Mouse (Mus musculus) urinary bladder, postnatal 36 days (tissue): ENCODE results near the gene C130026I21Rik.
"Not testable (repeated sequence)": the region's sequence is repeated elsewhere in the genome, so short reads cannot be mapped to it uniquely, and the experiment has no call there.

Source experiments
- DNase-seq, 2 experiments: peaks; one replicate each; pipeline ENCODE4 v3.0.0; 2022; ENCODE audit warnings: low spot score in 2 of 2, mixed read lengths in 1 of 2

Gene C130026I21Rik

DNA sequence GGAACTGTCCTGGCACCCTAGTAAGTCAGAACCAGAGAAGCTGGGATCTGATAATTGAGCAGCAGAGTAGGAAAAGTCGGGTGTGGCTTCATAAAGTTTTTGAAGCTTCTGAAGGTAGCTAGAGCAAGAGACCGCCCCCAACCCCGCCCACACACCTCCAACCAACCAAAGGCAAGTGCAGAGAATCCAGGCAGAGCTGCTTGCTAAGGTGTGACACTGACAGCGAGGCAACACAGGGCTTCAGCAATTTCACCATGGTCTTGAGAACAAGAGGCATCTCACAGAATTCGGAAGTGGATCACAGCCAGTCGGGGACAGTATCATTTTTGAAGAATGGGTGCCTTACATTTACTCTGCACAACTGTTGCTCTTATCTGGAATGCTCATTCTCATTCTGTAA lies at the start of gene C130026I21Rik:
C130026I21Rik (minus strand) TSS at position 101 of the 400 bp plus-strand sequence.
- not testable (repeated sequence) for DNase-seq

DNA sequence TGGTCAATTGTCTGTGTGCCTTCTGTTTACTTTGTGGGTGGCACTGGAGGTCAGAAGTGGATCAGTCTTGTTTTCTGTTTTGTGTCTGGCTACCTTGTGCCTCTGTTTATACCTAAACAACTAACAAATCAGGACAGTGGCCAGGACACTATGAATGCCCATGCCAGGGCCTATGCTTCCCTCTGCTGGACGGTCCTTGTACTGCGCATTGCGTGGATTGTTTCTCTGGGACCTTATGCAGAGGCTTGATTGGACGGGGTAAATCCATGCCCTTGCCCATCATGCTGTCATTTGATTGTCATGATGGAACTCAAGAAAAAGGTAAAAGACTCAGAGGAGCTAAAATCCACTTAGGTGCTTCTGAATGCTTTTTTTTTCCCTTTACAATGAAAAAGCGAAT lies 16.7 kb upstream of the C130026I21Rik start:
- peak; percentile 35 to 46 for DNase-seq

DNA sequence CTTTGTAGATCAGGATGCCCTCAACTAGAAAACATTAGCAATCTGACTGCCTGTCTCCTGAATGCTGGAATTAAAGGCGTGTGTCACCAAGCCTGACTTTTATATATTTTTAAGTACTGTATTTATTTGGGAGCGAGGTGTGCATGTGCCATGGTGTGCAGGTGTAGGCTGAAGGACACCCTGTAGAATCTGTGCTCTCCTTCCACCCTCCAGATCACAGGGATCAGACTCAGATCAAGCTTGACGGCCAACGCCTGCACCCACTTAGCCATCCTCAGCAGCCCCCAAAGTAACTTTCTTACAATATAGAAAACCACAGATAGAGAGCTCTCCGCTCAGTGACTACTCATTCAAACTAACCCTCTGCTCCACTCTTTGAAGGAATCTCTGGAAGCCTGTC lies 6.1 kb upstream of the C130026I21Rik start:
- DNase-seq, result not testable (repeated sequence)

DNA sequence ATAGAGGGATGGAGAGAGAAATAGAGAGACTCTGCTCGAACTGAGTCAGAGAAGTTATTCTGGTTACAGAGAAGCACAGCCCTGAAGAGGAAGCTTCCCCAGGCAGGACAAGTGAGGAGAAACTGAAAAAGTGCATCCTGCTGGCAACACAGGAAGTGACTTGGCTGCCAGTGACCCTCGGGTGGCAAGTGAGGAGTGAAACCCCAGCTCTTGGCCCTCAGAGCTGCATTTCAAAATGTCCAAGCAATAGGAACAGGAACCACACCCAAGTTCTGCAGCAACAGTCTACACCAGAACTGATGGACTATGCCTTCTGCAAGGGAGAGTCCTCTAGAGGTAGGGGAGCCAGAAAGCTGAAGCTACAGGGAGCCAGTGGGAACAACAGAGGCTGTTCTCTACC lies 11.7 kb downstream of the C130026I21Rik start:
- DNase-seq, result not testable (repeated sequence)

DNA sequence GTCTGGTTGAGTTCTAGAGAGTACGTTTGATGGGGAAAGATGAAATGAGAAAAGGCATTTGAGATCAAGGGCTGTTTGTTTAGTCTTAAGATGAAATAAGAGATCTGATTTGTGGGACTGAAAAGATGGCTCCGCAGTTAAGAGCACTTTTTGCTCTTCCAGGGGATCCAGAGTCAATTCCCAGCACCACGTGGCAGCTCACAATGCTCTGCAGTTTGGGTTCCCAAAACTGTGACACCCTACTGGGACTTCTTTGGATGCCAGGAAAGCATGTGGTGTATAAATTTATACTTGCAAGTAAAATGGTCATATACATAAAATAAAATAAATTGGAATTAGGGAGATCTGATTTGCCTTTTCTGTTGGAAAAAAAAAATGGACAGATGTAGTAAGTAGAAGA lies 15.1 kb downstream of the C130026I21Rik start:
- DNase-seq, result not testable (repeated sequence)

DNA sequence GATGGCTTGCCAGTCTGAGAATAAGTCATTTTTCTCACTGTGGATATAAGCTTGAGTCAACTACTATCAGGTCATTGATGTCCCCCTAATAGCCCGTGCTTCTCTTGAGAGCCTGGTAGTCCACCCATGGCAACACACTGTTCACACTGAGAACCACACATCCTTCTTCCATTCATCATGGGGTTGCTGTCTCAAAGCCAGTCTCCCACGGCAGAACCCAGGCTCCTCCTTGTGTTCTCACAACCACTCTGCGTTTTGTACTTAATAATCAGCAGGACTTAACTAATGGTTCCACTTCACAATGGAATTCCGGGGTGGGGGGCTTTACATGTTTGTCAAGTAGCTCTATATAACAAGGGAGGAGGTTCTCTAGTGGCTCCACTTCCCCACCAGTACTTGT lies 19.2 kb downstream of the C130026I21Rik start:
- DNase-seq, result not testable (repeated sequence)

DNA sequence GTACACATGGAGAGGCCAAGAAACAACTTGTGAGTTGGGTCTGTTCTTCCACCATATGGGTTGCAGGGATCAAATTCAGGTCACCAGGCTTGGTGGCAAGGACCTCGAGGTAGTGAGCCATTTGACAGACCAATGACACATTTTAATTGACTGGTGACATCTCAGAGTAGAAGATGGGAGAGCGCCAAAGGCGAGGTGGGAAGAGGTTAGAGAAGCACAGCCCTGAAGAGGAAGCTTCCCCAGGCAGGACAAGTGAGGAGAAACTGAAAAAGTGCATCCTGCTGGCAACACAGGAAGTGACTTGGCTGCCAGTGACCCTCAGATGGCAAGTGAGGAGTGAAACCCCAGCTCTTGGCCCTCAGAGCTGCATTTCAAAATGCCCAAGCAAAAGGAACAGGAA lies 21.4 kb downstream of the C130026I21Rik start:
- DNase-seq, result peak in 1 of 2 experiments; percentile 35

DNA sequence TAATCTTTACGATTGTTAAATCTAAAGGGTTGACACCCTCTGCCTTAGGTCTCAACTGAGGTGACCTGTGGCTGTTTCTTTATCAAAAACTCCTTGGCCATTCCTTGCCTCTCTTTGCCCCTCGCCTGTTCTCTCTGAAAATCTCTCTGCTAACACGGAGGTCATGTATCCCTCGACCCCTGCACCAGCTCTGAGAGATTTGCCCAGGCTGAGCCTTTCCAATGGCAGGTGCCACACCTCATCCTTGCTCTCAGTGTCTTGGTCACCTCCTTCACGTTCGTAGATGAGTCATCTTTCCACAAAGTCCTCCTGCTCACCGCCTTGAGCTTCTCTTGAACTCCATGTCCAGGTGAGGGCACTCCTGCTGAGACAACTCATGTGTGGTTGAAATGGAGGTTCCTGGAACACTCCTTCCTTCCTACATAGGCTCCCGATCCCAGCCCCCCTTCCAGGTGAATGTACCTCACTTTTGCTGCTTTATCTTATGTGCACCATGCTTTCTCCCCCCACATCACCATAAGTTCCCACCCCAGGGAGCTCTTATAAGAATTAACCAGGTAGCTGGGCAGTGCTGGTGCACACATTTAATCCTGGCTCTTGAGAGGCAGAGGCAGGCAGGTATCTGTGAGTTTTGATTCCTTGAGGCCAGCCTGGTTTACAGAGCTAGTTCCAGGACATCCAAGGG lies 23.4 kb downstream of the C130026I21Rik start:
- DNase-seq, result not testable (repeated sequence)

DNA sequence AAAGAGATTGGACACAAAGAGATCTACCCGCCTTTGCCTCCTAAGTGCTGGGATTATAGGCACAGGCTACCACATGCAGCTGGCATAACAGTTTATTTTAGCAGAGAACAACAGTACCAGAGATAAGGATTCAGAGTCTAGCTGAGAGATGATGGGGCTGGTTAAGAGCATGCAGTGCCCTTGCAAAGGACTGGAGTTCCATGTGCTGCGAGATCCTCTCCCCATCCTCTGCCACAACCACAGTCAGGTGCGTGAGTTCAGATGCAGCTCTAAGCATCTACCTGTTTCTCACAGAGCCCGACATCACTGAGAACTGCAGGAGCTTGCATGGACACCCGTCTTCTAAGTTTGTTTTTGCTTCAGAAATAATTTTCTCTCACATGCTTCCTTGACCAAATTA lies 24.1 kb downstream of the C130026I21Rik start:
- DNase-seq, result not testable (repeated sequence)

DNA sequence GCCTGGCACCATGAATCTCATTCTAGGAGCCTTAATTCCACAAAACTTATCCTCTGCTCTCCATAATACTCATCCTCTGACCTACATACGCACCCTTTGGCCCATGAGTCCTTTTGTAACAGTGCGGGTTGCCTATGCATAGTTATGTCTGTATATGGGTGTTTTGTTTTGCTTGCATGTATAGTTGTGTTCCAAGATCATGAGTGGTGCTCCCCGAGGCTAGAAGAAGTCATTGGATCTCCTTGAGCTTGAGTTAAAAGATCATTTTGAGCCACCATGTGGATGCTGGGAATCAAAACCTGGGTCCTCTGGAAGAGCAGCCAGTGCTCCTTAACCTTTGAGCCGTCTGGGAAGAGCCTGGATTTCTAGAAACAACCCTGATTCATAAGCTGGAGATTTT lies 25.4 kb downstream of the C130026I21Rik start:
- not testable (repeated sequence) for DNase-seq

DNA sequence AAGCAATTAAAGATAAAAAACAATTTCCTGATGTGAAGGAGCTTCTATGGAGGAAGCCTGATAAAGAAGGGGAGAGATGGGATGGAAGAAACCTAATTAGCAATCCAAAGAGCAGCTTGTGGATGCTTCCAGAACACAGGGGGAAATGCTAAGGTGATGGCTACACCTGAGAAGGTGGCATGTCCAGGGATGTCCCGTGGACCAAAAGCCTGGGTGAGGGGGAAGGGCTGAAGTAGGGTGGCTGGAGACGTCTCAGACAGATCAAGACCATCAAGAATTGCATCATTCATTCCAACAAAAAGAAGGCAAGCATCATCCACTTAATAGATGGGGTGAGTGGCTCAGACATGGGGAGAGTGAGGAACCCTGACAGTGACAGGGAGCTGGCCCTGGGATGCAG lies 27.3 kb downstream of the C130026I21Rik start:
- not testable (repeated sequence) for DNase-seq

DNA sequence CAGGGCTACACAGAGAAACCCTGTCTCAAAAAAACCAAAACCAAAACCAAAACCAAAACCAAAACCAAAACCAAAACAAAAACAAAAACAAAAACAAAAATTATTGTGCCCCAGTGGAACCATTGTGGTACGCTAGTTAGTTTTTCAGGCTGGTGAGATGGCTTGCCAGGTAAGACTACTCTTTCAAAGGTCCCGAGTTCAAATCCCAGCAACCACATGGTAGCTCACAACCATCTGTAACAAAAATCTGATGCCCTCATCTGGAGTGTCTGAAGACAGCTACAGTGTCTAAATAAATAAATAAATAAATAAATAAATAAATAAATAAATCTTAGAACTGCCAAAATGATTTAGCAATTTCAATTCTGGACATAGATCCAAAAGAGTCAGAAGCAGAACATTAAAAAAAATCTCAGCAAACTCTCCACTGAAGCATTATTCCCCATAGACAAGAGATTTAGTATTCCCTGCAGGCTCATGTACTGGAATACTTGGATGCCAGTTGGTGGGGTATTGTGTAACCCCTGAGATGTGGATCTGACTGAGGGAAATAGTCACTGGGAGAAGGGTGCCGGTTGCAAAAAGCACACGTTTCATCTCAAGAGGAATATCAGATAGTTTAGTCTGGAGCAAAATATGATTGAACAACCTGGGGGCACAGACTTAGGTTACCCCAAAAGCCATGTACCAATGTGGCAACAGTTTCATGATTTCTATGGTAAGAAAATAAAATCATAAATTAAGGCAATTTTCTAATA lies 31.2 kb downstream of the C130026I21Rik start:
- DNase-seq, result not testable (repeated sequence)

DNA sequence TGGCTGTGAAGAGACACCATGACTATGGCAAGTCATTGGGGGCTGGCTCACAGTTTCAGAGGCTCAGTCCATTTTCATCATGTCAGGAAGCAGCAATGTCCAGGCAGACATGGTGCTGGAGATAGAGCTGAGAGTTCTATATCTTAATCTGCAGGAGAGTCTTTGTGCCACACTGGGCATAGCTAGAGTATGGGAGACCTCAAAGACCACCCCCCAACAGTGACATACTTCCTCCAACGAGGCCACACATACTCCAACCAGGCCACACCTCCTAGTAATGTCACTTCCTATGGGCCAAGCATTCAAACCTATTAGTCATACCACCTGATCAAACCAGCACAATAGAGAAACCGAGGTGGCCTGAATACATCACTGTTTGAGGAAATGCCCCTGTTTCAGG lies 63.8 kb downstream of the C130026I21Rik start:
- DNase-seq, result not testable (repeated sequence)

DNA sequence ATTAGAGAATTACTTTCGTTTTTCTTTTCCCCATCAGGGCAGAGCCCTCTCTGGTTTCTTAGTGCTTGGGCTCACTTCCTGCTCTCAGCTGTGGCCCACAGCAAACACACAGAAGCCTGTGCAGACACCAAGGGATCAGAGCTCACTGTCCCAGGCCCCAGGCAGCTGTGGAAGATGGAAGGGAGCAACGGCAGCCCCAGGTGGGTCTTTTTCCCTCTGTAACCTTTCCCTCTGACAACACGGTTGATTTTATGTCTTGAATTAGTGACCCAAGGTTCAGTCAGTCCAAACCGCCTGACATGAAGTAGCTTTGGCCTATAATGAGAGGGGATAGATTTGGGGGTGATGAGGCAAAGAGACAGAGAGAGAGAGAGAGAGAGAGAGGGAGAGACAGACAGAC lies 70.8 kb downstream of the C130026I21Rik start:
- DNase-seq, result not testable (repeated sequence)

DNA sequence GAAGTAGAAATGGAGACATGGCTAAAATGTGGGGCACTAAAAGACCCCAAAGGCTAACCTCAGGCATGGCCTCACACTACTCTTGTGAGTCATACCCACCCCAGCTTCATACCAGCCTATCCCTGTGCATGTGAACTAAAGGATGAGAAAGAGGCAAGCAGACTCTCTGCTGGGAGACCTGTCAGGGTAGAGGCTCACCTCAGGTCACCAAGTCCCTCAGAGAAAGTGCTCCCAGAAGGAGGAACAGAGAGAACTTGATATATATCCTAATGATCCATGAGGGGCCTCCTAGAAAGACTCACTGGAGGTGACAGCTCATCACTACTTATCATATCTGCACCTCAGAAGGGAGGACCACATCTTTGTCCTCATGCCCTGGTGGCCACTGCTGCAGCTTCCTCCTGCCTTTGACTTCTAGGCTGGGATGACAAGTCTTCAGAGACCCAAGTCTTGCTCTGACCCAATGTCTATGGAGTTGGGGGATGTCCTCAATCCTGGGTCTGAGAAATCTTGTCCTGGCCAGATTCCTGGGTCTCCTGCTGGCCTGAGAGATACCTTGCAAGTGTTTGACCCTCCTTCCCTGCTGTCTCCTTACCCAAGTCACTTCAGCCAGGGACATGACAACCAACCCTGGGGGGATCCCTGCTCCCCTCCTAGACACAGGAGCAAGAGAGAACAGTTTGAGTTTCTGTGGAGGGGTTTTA lies 71.6 kb downstream of the C130026I21Rik start:
- not testable (repeated sequence) for DNase-seq

DNA sequence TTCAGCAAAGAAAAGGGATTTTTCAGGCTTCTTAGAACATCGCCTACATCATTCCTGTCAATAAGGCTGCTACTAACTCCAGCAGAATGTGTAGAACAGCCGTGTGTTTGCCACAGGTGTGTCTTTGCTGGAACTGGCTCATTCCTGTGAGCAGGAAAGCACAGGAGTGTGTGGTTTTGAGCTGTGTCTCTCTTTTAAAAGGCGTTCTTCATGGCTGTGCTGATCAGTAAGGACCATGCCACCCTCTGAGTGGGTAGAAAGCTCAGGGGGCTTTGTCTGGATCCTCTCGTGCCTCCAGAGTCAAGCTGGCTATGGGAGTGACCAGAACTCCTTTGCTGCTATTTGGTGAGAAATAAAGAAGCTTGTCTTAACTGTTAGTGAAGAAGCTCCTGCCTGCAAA lies 73.6 kb downstream of the C130026I21Rik start:
- not testable (repeated sequence) for DNase-seq

DNA sequence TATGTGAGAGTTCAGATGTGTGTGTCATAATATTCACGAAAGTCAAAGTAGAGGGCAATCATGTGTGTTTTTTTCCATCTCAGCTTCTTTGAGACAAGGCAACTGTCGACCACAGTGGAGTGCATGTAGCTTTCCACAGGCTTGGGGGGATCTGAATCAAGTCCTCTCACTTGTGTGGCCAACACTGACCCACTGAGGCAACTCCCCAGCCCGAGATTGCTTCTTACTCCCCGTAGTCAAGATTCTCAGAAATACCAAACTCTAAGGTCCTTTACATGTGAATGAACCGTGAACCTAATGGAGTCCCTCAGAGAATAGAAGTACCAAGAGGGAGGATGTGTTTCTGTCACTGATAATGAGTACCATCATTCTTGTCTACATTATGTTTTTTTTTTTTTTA lies 76.6 kb downstream of the C130026I21Rik start:
- not testable (repeated sequence) for DNase-seq

DNA sequence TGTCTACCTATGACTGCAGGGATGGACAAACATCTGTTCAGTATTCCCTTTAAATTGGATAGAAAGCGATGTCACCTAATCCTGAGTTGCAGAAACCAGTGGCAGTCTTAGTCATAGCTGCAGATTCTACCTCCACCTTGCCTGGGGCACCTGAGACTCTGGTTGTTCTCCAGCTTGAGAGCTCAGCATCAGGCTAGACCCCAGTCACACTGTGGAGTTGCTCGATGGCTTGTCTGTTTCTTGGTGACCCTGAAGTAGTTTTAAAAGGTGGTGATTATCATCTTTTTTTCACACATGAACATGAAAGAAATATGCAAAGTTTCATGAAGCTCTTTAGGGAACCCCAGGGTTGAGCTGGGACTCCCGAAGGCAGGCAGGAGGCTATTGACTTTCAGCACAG lies 88.4 kb downstream of the C130026I21Rik start:
- not testable (repeated sequence) for DNase-seq

DNA sequence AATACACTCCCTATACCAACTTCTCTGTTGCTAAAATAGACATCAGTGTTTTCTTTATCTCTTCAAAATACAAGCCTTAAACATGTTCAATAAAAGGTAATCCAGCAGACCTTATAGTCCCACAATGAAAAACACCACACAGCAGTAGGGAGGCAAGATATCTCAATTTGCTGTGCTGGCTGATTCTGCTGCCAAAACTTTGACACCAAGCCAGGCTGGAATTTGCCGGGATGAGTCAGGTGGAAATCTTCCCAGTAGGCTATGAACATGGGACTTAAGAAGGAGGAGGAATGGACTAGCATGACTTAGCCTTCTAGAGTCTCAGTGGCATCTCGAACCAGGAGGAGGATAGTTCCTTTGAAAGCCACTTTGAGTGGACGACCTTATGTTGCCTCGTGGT lies 91.4 kb downstream of the C130026I21Rik start:
- not testable (repeated sequence) for DNase-seq

DNA sequence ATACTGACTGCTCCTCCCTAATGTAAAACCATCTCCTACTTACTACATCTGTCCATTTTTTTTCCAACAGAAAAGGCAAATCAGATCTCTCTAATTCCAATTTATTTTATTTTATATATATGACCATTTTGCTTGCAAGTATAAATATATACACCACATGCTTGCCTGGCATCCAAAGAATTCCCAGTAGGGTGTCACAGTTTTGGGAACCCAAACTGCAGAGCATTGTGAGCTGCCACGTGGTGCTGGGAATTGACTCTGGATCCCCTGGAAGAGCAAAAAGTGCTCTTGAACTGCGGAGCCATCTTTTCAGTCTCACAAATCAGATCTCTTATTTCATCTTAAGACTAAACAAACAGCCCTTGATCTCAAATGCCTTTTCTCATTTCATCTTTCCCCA lies 107.5 kb downstream of the C130026I21Rik start:
- not testable (repeated sequence) for DNase-seq

DNA sequence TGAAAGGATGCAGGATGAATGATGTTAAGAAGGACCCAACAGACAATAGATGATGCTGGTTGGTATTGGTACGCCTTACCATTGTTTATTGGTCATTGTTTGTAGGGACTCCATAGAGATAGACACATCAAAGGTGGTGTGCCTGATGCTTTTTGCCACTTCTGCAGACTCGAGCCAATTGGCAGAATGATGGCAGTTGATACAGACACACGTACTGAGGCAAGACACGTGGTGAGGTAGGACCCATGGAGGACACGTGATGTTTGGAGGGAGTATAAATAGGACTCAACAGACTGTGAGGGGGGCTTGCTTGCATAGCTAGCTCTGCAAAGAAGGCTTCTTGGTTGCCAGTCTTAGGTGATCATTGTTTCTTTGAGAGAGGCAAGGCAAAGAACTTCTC lies 115.2 kb downstream of the C130026I21Rik start:
- DNase-seq, result not testable (repeated sequence)

DNA sequence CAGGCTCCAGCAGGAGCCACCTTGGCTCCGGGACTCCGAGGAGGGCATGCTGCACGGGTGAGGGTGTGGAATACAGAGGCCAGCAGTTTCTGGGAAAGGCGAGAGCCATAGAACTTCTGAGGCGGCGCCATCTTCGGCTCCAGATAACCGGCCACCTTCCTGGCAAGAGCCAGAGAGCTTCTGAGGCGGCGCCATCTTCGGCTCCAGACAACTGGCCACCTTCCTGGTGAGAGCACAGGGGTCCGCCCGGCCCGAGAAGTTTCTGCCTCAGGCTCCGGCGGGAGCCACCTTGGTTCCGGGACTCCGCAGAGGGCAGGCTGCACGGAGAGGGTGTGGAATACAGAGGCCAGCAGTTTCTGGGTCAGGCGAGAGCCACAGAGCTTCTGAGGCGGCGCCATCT lies 136.7 kb downstream of the C130026I21Rik start:
- not testable (repeated sequence) for DNase-seq
